Mouse (Mus musculus) bone marrow, adult 2 months (tissue): ENCODE results near the gene Tspan18. TPM values are rescaled to one million over a fixed set of nuclear protein-coding genes. Genes with fewer than 3 reads are reported as not detected.

Experiments
- H3K27ac ChIP-seq: fragments of 200-500 bp; 2 replicates; pipeline ENCODE4 v1.5.1; 2012; ENCODE audit warnings: low read depth, mild to moderate bottlenecking, control low read depth, inconsistent platforms, low read length; ENCODE audit not compliant: control insufficient read depth, poor library complexity, insufficient read depth
- H3K4me1 ChIP-seq: fragments of 200-500 bp; 2 replicates; pipeline ENCODE4 v1.6.1; 2011; ENCODE audit warnings: low read length; ENCODE audit not compliant: control insufficient read depth, insufficient read depth
- H3K4me3 ChIP-seq: fragments of 200-500 bp; replicated peaks from 2 replicates; pipeline ENCODE3; 2011; ENCODE audit warnings: mild to moderate bottlenecking, low read depth, low read length, control low read depth; ENCODE audit not compliant: control insufficient read depth
- CTCF ChIP-seq: fragments of 200-500 bp; IDR thresholded peaks from 2 replicates; pipeline ENCODE4 v1.5.1; 2011; ENCODE audit warnings: low read length, control low read depth; ENCODE audit not compliant: control insufficient read depth, insufficient read depth
- POLR2A ChIP-seq: fragments of 200-500 bp; IDR thresholded peaks from 2 replicates; pipeline ENCODE4 v1.6.1; 2011; ENCODE audit warnings: low read depth, mild to moderate bottlenecking, control low read depth, low read length, borderline replicate concordance; ENCODE audit not compliant: control insufficient read depth
- WGBS: fragments of 180-500 bp; shearing (Covaris S2); methylation state at CpG from one replicate; pipeline ENCODE4 v1.1.7; 2018; 5-methylcytosine and 5-hydroxymethylcytosine counted together
- polyA plus RNA-seq: library from polyadenylated mRNA; stranded (reverse); fragments of >200 nt; gene quantifications from 2 replicates; pipeline ENCODE4 v1.2.4, GENCODE M21; 2011; ENCODE audit warnings: low replicate concordance; ENCODE audit not compliant: missing spikeins, insufficient read depth, insufficient read length

The Tspan18 gene
- polyA plus RNA-seq, 1 experiment = 0.52 TPM

DNA sequence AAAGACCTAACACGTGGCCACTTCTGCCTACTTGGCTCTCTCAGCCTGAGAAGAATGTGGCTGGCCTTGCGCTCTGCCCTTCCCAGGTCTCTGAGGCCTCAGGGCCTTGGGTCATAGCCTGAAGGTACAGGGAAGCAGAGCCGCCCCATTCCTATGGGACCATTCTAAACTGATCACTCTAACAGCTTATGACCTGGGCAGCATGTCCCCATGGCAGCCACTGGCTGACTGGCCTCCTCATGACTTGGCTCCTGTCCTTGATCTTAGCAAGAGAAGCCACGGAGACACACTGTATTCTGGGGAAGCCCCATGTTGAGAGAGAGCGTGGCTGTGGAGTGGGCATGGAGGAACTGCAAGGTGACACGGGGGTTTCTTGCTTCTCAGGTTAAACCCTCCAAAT, 95.4 kb downstream of the Tspan18 start:
- Histone ChIP-seq H3K4me1 (no peaks in the 10 kb centered on the region), H3K27ac (no peak overlapping the region), H3K4me3 (no peak overlapping the region)
- no peak for TF ChIP-seq POLR2A
- TF ChIP-seq CTCF = no peak
- 68% methylated on average over 6 of the region's 6 CpGs for WGBS

GRCm38 (mm10) chr2:93237055-93237454, 97.2 kb downstream of the Tspan18 start:
- H3K4me1 ChIP-seq = no peaks in the 10 kb centered on the region
- 43% methylated on average over 1 of the region's 1 CpGs for WGBS

DNA sequence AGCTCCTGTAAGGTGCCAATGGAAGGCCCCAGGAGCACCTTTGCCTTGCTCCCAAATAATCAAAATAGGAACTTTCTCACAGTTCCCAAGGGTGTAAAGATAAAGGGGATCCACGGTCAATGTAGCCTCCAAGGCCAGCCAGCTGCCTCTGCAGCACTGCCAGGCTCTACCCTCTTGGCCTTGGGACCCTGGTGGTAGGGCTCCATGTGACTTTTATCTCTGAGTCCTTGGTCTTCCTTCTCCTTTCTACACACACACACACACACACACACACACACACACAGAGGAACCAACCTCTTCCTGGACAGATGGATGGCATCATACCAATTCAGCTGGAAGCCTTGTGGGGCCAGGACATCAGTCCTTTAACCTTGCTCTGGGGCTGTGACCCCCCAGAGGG, 102.2 kb downstream of the Tspan18 start:
- WGBS = 5% methylated on average over 1 of the region's 1 CpGs
- TF ChIP-seq POLR2A (no peak), CTCF (no peak)
- H3K4me1 ChIP-seq = no peaks in the 10 kb centered on the region
- H3K4me3 ChIP-seq = no peak overlapping the region
- H3K27ac ChIP-seq = no peak overlapping the region

More at GRCm38 (mm10) chr2:93237055-93237454, 97.2 kb downstream of the Tspan18 start:
- no peak overlapping the region for H3K27ac ChIP-seq
- no peak overlapping the region for H3K4me3 ChIP-seq
- TF ChIP-seq CTCF (no peak), POLR2A (no peak)

GRCm38 (mm10) chr2:93228480-93228824, 105.9 kb downstream of the Tspan18 start:
- H3K4me3 ChIP-seq = no peak overlapping the region
- H3K4me1 ChIP-seq = no peaks in the 10 kb centered on the region
- TF ChIP-seq CTCF = no peak
- no peak for TF ChIP-seq POLR2A
- H3K27ac ChIP-seq = no peak overlapping the region
- 75% methylated on average over 5 of the region's 5 CpGs for WGBS

- 80% methylated on average over 9 of the region's 9 CpGs for WGBS
- Histone ChIP-seq H3K4me3 (no peak overlapping the region), H3K4me1 (no peaks in the 10 kb centered on the region), H3K27ac (no peak overlapping the region)
- TF ChIP-seq POLR2A (no peak), CTCF (no peak)
Observed at GRCm38 (mm10) chr2:93227713-93228479, 106.4 kb downstream of the Tspan18 start.

GRCm38 (mm10) chr2:93226606-93227595, 107.4 kb downstream of the Tspan18 start:
- Histone ChIP-seq H3K27ac (no peak overlapping the region), H3K4me1 (no peaks in the 10 kb centered on the region), H3K4me3 (no peak overlapping the region)
- TF ChIP-seq CTCF = peak; percentile 70
- no peak for TF ChIP-seq POLR2A
- WGBS = 42% methylated on average over 20 of the region's 20 CpGs

GRCm38 (mm10) chr2:93223463-93223862, 110.8 kb downstream of the Tspan18 start:
- TF ChIP-seq POLR2A (no peak), CTCF (no peak)
- Histone ChIP-seq H3K27ac (no peak overlapping the region), H3K4me1 (no peaks in the 10 kb centered on the region), H3K4me3 (no peak overlapping the region)
- WGBS = 73% methylated on average over 6 of the region's 6 CpGs

GRCm38 (mm10) chr2:93220447-93220846, 113.9 kb downstream of the Tspan18 start:
- Histone ChIP-seq H3K4me1 (no peaks in the 10 kb centered on the region), H3K4me3 (no peak overlapping the region), H3K27ac (no peak overlapping the region)
- TF ChIP-seq CTCF (no peak), POLR2A (no peak)
- 74% methylated on average over 5 of the region's 5 CpGs for WGBS
